Comparison of ENCODE assay signal across 17 mouse cellular contexts in genomic region chr12:3859545-3859944, GRCm38 (mm10). TPM values are rescaled to one million over a fixed set of nuclear protein-coding genes. Genes with fewer than 3 reads are reported as not detected.
DNase-seq lines count a peak whose midpoint lies in the region; ATAC-seq lines count a peak whose summit lies in the region.
"Had no signal": no experiment of that assay in that cellular context is flagged by ENCODE, and none has a peak within 500 bp of the region (broad histone marks: within the 10 kb centered on the region; RNA-seq: fewer than 3 reads in every experiment).

No protein-coding gene starts in this region.

- no peak for DNase-seq in heart, postnatal 36 days
- DNase-seq in liver, embryonic 11.5 days (ENCODE audit: low spot score): no peak
- peak; percentile 86 for DNase-seq in adipocyte (ENCODE audit: low spot score)
- no peak for DNase-seq in spleen, adult 18-20 months
- DNase-seq: cerebellum, adult 11 months; cerebellum, postnatal 36 days; heart, postnatal 10 days; right cerebral cortex, postnatal 14 days; thymus, postnatal 4 days had no signal

- H3K9ac ChIP-seq in heart, embryonic 13.5 days: peak overlapping the region; percentile 25; the same call in 1 of the 2 replicates
- H3K9ac ChIP-seq in liver, embryonic 12.5 days: no peak overlapping the region
- no peak overlapping the region for H3K9ac ChIP-seq in liver, embryonic 11.5 days (ENCODE audit: low read depth, low read length)
- no peak overlapping the region for H3K9ac ChIP-seq in liver, embryonic 16.5 days (ENCODE audit: low read depth, low read length)
- H3K9ac ChIP-seq: hindbrain, embryonic 15.5 days had no signal

- H3K27me3 ChIP-seq in heart, embryonic 13.5 days (replicated peaks): no peaks in the 10 kb centered on the region
- H3K27me3 ChIP-seq in liver, embryonic 12.5 days (replicated peaks): no peaks in the 10 kb centered on the region
- H3K27me3 ChIP-seq in liver, embryonic 11.5 days (replicated peaks; ENCODE audit: control insufficient read depth, insufficient read depth, low read length): no peaks in the 10 kb centered on the region
- no peaks in the 10 kb centered on the region for H3K27me3 ChIP-seq in liver, embryonic 16.5 days (ENCODE audit: control insufficient read depth, insufficient read depth, low read depth, low read length)
- H3K27me3 ChIP-seq: hindbrain, embryonic 15.5 days had no signal

- H3K4me3 ChIP-seq in heart, embryonic 13.5 days: no peak overlapping the region
- no peak overlapping the region for H3K4me3 ChIP-seq in liver, embryonic 12.5 days
- no peak overlapping the region for H3K4me3 ChIP-seq in liver, embryonic 11.5 days (ENCODE audit: low read depth, low read length)
- no peak overlapping the region for H3K4me3 ChIP-seq in liver, embryonic 16.5 days (ENCODE audit: low read depth, low read length)
- H3K4me3 ChIP-seq: embryonic facial prominence, embryonic 10.5 days; erythroblast, embryonic 14.5 days; hindbrain, embryonic 15.5 days had no signal

- H3K4me1 ChIP-seq in heart, embryonic 13.5 days: peaks cover 47% of the 10 kb centered on the region
- peaks cover 50% of the 10 kb centered on the region for H3K4me1 ChIP-seq in liver, embryonic 12.5 days
- peaks cover 24% of the 10 kb centered on the region for H3K4me1 ChIP-seq in liver, embryonic 11.5 days (replicated peaks; ENCODE audit: control insufficient read depth, insufficient read depth, low read length)
- H3K4me1 ChIP-seq in liver, embryonic 16.5 days (ENCODE audit: control insufficient read depth, low read depth, low read length): peaks cover 14% of the 10 kb centered on the region

- intact Hi-C loops in heart, postnatal 36 days (cut with DNase I): no loop called here

- no peak for ATAC-seq in heart, embryonic 13.5 days (ENCODE audit: extremely low read depth, insufficient number of reproducible peaks, low FRiP score, low TSS enrichment)
- no peak for ATAC-seq in liver, embryonic 12.5 days
- no peak for ATAC-seq in liver, embryonic 11.5 days (replicated peaks; ENCODE audit: low FRiP score)
- peak; percentile 7; the same call in 1 of the 2 replicates for ATAC-seq in liver, embryonic 16.5 days (ENCODE audit: low read depth)
- ATAC-seq: forebrain, embryonic 16.5 days; midbrain, embryonic 16.5 days had no signal

- WGBS in heart, embryonic 13.5 days: 66% methylated on average over 3 of the region's 3 CpGs
- WGBS in liver, embryonic 12.5 days (ENCODE audit: insufficient replicate concordance): 67% methylated on average over 3 of the region's 3 CpGs
- 59% methylated on average over 3 of the region's 3 CpGs for WGBS in liver, embryonic 11.5 days
- WGBS in liver, embryonic 16.5 days (ENCODE audit: insufficient replicate concordance): 69% methylated on average over 3 of the region's 3 CpGs

- H3K9me3 ChIP-seq in heart, embryonic 13.5 days: no peaks in the 10 kb centered on the region
- H3K9me3 ChIP-seq in liver, embryonic 12.5 days (replicated peaks): no peaks in the 10 kb centered on the region
- H3K9me3 ChIP-seq in liver, embryonic 11.5 days (ENCODE audit: control insufficient read depth, low read length): no peaks in the 10 kb centered on the region
- no peaks in the 10 kb centered on the region for H3K9me3 ChIP-seq in liver, embryonic 16.5 days (replicated peaks; ENCODE audit: control insufficient read depth, low read length)
- H3K9me3 ChIP-seq: embryonic facial prominence, embryonic 10.5 days; hindbrain, embryonic 15.5 days had no signal

- H3K27ac ChIP-seq in heart, embryonic 13.5 days (replicated peaks): no peak overlapping the region
- peak overlapping the region; percentile 25; the same call in 1 of the 2 replicates for H3K27ac ChIP-seq in liver, embryonic 12.5 days
- H3K27ac ChIP-seq in liver, embryonic 11.5 days (ENCODE audit: low read depth, low read length): no peak overlapping the region
- no peak overlapping the region for H3K27ac ChIP-seq in liver, embryonic 16.5 days (ENCODE audit: low read length)
- H3K27ac ChIP-seq: embryonic facial prominence, embryonic 10.5 days; hindbrain, embryonic 15.5 days had no signal

- peaks cover 68% of the 10 kb centered on the region for H3K36me3 ChIP-seq in heart, embryonic 13.5 days
- peaks cover 18% of the 10 kb centered on the region for H3K36me3 ChIP-seq in liver, embryonic 12.5 days
- H3K36me3 ChIP-seq in liver, embryonic 11.5 days (ENCODE audit: control insufficient read depth, insufficient read depth, low read length): peaks cover 3% of the 10 kb centered on the region; the same call in 1 of the 2 replicates
- no peaks in the 10 kb centered on the region for H3K36me3 ChIP-seq in liver, embryonic 16.5 days (ENCODE audit: control insufficient read depth, insufficient read depth)

- H3K4me2 ChIP-seq in heart, embryonic 13.5 days: no peak overlapping the region
- no peak overlapping the region for H3K4me2 ChIP-seq in liver, embryonic 12.5 days
- H3K4me2 ChIP-seq in liver, embryonic 11.5 days: no peak overlapping the region
- no peak overlapping the region for H3K4me2 ChIP-seq in liver, embryonic 16.5 days (ENCODE audit: low read depth, low read length)
- H3K4me2 ChIP-seq: hindbrain, embryonic 15.5 days had no signal

RNA-seq across cellular contexts. Expression of gene Dnmt3a, which starts 53.7 kb away (rescaled TPM):
- 94.2 and 108 TPM in 2 replicates for polyA plus RNA-seq in heart, embryonic 13.5 days (2015; fragmentation: Nextera tagmentation; extraction: Ambion mirVana)
- total RNA-seq in heart, postnatal 36 days (2021): 10 to 100 TPM; 71.7 to 75.8 TPM
- polyA plus RNA-seq in liver, embryonic 12.5 days (2016; fragmentation: Nextera tagmentation; extraction: Ambion mirVana): 57.9 and 58.7 TPM in 2 replicates
- polyA plus RNA-seq in liver, embryonic 11.5 days (2014; fragmentation: Nextera tagmentation; extraction: Ambion mirVana): 73.2 and 73.3 TPM in 2 replicates
- polyA plus RNA-seq in liver, embryonic 16.5 days (2015; fragmentation: Nextera tagmentation; extraction: Ambion mirVana): 16.8 and 18.2 TPM in 2 replicates
